ENCODE assay signal across 8 mouse cellular contexts in the genomic region with DNA sequence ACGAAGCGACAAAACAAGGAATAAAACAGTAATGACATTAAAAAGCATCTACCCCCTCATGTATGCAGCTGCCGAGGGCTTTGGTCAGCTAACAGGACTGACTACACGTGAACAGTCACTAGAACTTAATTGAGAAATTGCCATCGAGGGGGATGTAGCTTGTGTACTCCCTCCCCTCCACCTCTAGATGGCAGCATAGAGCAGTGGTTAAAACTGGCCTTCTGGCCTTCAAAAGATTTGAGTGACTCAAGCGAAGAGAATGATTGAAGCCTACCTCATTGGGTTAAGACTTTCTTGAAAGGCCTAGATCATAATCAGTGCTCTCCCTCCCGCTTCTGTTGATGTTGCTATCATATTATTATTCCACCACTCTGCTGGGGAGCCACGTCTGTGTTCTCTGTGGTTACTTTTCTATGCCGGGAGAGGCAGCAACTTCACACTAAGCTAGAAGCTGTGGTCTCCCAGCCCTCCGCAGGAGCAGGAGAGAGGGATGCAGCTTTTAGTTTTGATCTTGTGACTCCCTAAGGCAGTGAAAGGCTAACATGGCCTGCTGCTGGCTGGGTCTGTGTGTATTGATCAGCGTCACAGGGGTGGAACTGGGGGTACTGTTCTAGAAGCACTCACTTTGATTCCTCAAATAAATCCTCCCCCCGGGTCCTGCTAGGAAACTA.
DNase-seq lines count a peak whose midpoint lies in the region; ATAC-seq and TF ChIP-seq lines count a peak whose summit lies in the region.

No protein-coding gene starts in this region.

- no peak overlapping the region for H3K27ac ChIP-seq in lung, embryonic 14.5 days (ENCODE audit: low read depth)

- no peaks in the 10 kb centered on the region for H3K27me3 ChIP-seq in lung, embryonic 14.5 days (ENCODE audit: insufficient read depth, low read length)

- H3K9ac ChIP-seq in lung, embryonic 14.5 days, result no peak overlapping the region

- WGBS in lung, embryonic 14.5 days, result 43% methylated on average over 12 of the region's 12 CpGs

- H3K4me2 ChIP-seq in lung, embryonic 14.5 days, result no peak overlapping the region

- no peaks in the 10 kb centered on the region for H3K9me3 ChIP-seq in lung, embryonic 14.5 days (ENCODE audit: low read depth, low read length)

- H3K4me3 ChIP-seq in lung, embryonic 14.5 days (ENCODE audit: low read depth, low read length), result no peak overlapping the region

- peak; percentile 86 for TF ChIP-seq CTCF in lung, embryonic 14.5 days (IDR thresholded peaks at IDR 0.05; ENCODE audit: low read depth)

- no peaks in the 10 kb centered on the region for H3K4me1 ChIP-seq in lung, embryonic 14.5 days (ENCODE audit: insufficient read depth)

- peak; percentile 26 to 38 for DNase-seq in layer of hippocampus, postnatal 10 days (ENCODE audit: low spot score in 2 of 2)
- no peak for DNase-seq in layer of hippocampus, adult 8-10 months (ENCODE audit: low spot score in 2 of 2)
- peak; percentile 76 for DNase-seq in MN1 (ENCODE audit: low spot score)
- DNase-seq in brain, adult 2 months (ENCODE audit: low read depth, low spot score), result peak; percentile 63
- peak; percentile 36 for DNase-seq in heart, postnatal 4 days
- DNase-seq in lung, embryonic 14.5 days, result peak; percentile 81
- peak; percentile 84 for DNase-seq in retina, embryonic 14.5 days (ENCODE audit: low spot score)
- DNase-seq in urinary bladder, postnatal 4 days (ENCODE audit: low spot score in 2 of 2), result no peak

- no peak for ATAC-seq in lung, embryonic 14.5 days (ENCODE audit: insufficient read depth)

- no peaks in the 10 kb centered on the region for H3K36me3 ChIP-seq in lung, embryonic 14.5 days (ENCODE audit: insufficient read depth)

Comparison
In these comparisons a context has a peak if more than half of its experiments do, and no peak if none do; other contexts are left out.
1. DNase-seq: peak in layer of hippocampus, postnatal 10 days (2 of 2), MN1 (single experiment), brain, adult 2 months (single experiment), heart, postnatal 4 days (single experiment), lung, embryonic 14.5 days (single experiment) and retina, embryonic 14.5 days (single experiment); none in layer of hippocampus, adult 8-10 months (0 of 2) and urinary bladder, postnatal 4 days (0 of 2).